Mouse (Mus musculus) embryonic facial prominence, embryonic 11.5 days (tissue): ENCODE results near the gene Gm45623. TPM values are rescaled to one million over a fixed set of nuclear protein-coding genes. Genes with fewer than 3 reads are reported as not detected.

Experiments
- ATAC-seq: fragments of 200-750 bp; cut with Nextera tagmentation; replicated peaks from 2 replicates; pipeline ENCODE4 v1.8.0; 2017; ENCODE audit warnings: low read depth; ENCODE audit not compliant: insufficient number of reproducible peaks, low FRiP score, low TSS enrichment
- DNase-seq: peaks from one replicate; pipeline ENCODE4 v3.0.0-alpha.2; 2015; ENCODE audit warnings: low spot score
- H3K27ac ChIP-seq: fragments of 300-500 bp; sonication (generic); replicated peaks from 2 replicates; pipeline ENCODE4 v1.5.1; 2014; ENCODE audit warnings: mild to moderate bottlenecking, low read depth, low read length, control low read depth
- H3K27me3 ChIP-seq: fragments of 300-500 bp; sonication (generic); 2 replicates; pipeline ENCODE4 v1.6.1; 2014; ENCODE audit warnings: mild to moderate bottlenecking, low read length, moderate library complexity, mixed read lengths; ENCODE audit not compliant: control insufficient read depth, insufficient read depth
- H3K36me3 ChIP-seq: fragments of 300-500 bp; sonication (generic); replicated peaks from 2 replicates; pipeline ENCODE4 v1.6.1; 2014; ENCODE audit warnings: low read depth, mild to moderate bottlenecking, low read length, moderate library complexity, mixed read lengths; ENCODE audit not compliant: control insufficient read depth, insufficient read depth
- H3K4me1 ChIP-seq: fragments of 300-500 bp; sonication (generic); 2 replicates; pipeline ENCODE4 v1.6.1; 2014; ENCODE audit warnings: low read length, mixed read lengths; ENCODE audit not compliant: control insufficient read depth, insufficient read depth
- H3K4me2 ChIP-seq: fragments of 300-500 bp; sonication (generic); 2 replicates; pipeline ENCODE4 v1.6.1; 2014; ENCODE audit warnings: low read depth, mild to moderate bottlenecking, control low read depth, low read length, moderate library complexity
- H3K4me3 ChIP-seq: fragments of 300-500 bp; sonication (generic); 2 replicates; pipeline ENCODE4 v1.5.1; 2014; ENCODE audit warnings: low read depth, low read length, control low read depth
- H3K9ac ChIP-seq: fragments of 300-500 bp; sonication (generic); replicated peaks from 2 replicates; pipeline ENCODE4 v1.6.1; 2014; ENCODE audit warnings: mild to moderate bottlenecking, control low read depth, low read length
- H3K9me3 ChIP-seq: fragments of 300-500 bp; sonication (generic); replicated peaks from 2 replicates; pipeline ENCODE4 v1.6.1; 2016; ENCODE audit warnings: mild to moderate bottlenecking, low read length, inconsistent platforms, mixed read lengths; ENCODE audit not compliant: control insufficient read depth
- WGBS: fragments of 180-500 bp; shearing (Covaris S2); extraction: QIAGEN DNeasy Blood & Tissue Kit; methylation state at CpG from one replicate; pipeline ENCODE4 v1.1.7; 2014; 5-methylcytosine and 5-hydroxymethylcytosine counted together
- polyA plus RNA-seq: library from polyadenylated mRNA; unstranded; fragments of >200 nt; fragmentation: Nextera tagmentation; extraction: Ambion mirVana; gene quantifications from 2 replicates; pipeline ENCODE4 v1.2.1, GENCODE M21; 2014

The Gm45623 gene
- polyA plus RNA-seq: 0.38 TPM in 1 of 2 replicates, not detected in the other

DNA sequence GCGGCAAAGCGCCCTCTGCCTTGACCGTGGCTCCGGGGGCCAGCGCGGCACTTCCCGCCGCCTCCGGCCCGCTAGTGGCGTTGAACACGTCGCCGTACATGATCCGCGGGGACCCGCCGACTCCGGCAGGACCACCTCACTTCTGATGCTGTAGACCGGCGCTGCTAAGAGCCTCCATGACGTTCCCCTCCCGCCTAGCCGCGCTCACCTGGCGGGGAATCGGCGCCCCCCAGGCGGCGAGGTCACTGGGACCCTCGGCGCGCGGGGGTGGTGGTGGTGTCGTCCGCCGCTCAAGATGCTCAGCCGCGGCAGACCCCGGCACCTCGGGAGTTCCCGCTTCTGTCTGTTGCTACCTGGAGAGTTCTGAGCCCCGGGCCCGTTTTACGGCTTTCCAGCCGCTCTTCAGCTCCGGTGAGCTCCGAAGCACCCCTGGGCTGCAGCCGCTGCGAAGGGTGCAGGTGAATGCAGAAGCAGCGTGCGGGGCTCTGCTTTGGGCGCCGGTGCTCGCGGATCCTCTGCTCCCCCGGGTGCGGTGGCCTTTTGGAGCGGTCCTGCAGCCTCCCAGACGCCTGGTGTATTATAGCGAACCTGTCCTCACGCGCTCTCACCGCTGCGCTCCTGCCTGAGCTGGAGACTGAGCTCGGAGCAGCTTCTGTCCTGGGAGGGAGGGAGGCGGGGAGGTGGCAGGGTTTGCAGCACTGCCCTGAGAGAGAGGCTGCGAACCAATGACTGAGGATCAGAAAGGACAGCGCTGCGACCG lies at the start of gene Gm45623:
Gm45623 (minus strand) TSS at position 636 of the 760 bp plus-strand sequence.
- Histone ChIP-seq H3K36me3 (no peaks in the 10 kb centered on the region), H3K4me1 (peaks cover 6% of the 10 kb centered on the region), H3K9me3 (no peaks in the 10 kb centered on the region), H3K27ac (no peak within 1 kb of the TSS), H3K4me2 (peak within 1 kb of the TSS; percentile 97), H3K4me3 (peak within 1 kb of the TSS; percentile 49), H3K9ac (peak within 1 kb of the TSS; percentile 52), H3K27me3 (peaks cover 23% of the 10 kb centered on the region)
- no peak for ATAC-seq
- WGBS: 1% methylated on average over 66 of the region's 71 CpGs
- DNase-seq: peak; percentile 33

DNA sequence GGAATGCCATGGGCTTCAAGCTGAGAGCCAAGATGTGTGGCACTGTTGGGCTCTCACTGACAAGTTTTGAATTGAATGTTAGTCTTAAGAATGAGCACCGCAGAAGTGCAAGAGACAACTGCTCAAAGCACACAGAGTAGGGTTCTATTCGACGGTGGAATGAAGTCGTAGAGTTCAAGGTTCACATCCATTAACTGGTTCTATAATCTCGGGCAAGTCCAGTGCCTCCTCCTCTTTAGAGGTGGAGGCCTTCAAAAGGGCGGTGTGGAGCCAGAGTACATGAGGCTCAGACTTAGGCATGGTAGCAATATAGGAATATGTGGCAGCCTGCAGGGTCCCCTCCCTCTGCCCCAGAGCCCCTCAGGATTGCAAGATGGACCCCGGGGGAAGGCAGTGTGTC lies 43.8 kb upstream of the Gm45623 start:
- no peaks in the 10 kb centered on the region for H3K27me3 ChIP-seq
- no peak for ATAC-seq
- no peak overlapping the region for H3K27ac ChIP-seq
- H3K9ac ChIP-seq: no peak overlapping the region
- whole genome bisulfite sequencing: 88% methylated on average over 7 of the region's 7 CpGs
- H3K4me2 ChIP-seq: no peak overlapping the region
- no peak overlapping the region for H3K4me3 ChIP-seq
- H3K9me3 ChIP-seq: no peaks in the 10 kb centered on the region
- no peaks in the 10 kb centered on the region for H3K4me1 ChIP-seq
- DNase-seq: no peak
- H3K36me3 ChIP-seq: no peaks in the 10 kb centered on the region

DNA sequence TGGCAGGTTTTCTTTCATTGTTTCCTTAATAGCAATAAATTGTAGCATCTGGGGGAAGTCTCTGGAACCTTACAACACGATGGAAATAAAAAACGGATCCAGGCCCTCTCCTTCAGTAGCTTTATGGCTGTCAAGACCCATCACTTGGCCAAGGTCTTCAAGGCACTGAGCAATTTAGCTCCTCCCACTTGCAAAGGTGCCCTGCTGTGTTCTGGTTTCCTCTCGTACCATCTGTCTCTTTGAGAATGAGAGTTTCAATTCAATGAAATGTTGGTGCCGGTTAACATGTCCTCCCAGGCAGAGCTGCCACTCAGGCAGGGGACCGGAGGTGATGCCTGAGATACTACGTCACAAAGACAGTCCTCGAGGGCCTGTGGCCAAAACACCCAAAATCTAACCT lies 41.9 kb upstream of the Gm45623 start:
- no peaks in the 10 kb centered on the region for H3K27me3 ChIP-seq
- H3K27ac ChIP-seq: no peak overlapping the region
- no peaks in the 10 kb centered on the region for H3K9me3 ChIP-seq
- H3K36me3 ChIP-seq: no peaks in the 10 kb centered on the region
- no peak overlapping the region for H3K4me3 ChIP-seq
- 71% methylated on average over 7 of the region's 7 CpGs for WGBS
- no peak overlapping the region for H3K4me2 ChIP-seq
- H3K4me1 ChIP-seq: no peaks in the 10 kb centered on the region
- no peak for DNase-seq
- H3K9ac ChIP-seq: no peak overlapping the region
- no peak for ATAC-seq

DNA sequence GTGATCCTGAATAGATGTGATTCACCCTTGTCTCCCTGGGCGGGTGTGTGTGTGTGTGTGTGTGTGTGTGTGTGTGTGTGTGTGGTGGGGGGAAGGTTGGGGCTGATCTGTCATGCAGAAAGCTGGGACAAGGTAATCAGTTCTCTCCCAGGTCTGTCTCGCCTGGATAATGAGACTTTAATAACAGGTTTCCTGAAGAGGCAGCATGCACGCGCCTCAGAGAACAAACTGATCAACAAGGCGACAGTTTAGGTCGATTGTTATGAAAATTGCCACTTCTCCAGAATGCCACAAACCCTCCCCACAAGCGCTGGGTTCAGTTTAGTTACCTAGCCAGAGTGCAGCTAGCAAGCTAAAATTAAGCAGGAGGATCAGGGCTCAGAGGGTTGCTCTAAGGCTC lies 40.8 kb upstream of the Gm45623 start:
- ATAC-seq (no peak), DNase-seq (no peak)
- no peaks in the 10 kb centered on the region for H3K4me1 ChIP-seq
- no peak overlapping the region for H3K9ac ChIP-seq
- H3K27me3 ChIP-seq: no peaks in the 10 kb centered on the region
- no peaks in the 10 kb centered on the region for H3K9me3 ChIP-seq
- H3K4me2 ChIP-seq: no peak overlapping the region
- H3K27ac ChIP-seq: no peak overlapping the region
- no peaks in the 10 kb centered on the region for H3K36me3 ChIP-seq
- 39% methylated on average over 7 of the region's 7 CpGs for WGBS
- no peak overlapping the region for H3K4me3 ChIP-seq

DNA sequence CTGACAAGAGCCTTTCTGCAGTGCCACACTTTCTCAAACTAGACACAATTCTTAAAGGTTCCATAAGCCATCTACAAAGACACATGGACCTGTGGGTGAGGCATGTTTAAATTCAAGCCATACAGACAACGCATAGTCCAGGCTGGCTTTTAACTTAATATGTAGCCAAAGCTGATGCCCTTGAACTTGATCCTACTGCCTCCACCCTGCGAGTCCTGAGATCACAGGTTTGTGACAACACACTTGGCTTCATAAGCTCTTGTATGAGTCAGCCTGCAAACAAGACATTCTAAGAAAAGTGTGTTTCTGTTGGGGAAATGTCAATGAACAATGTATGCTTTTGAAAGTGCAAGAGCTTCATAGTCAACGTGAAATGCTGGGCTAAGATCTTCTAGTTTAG lies 39.2 kb upstream of the Gm45623 start:
- no peak overlapping the region for H3K9ac ChIP-seq
- no peak overlapping the region for H3K4me3 ChIP-seq
- H3K36me3 ChIP-seq: no peaks in the 10 kb centered on the region
- no peaks in the 10 kb centered on the region for H3K9me3 ChIP-seq
- H3K4me2 ChIP-seq: no peak overlapping the region
- no peaks in the 10 kb centered on the region for H3K4me1 ChIP-seq
- 92% methylated on average over 3 of the region's 3 CpGs for WGBS
- ATAC-seq (no peak), DNase-seq (no peak)
- no peaks in the 10 kb centered on the region for H3K27me3 ChIP-seq
- no peak overlapping the region for H3K27ac ChIP-seq

DNA sequence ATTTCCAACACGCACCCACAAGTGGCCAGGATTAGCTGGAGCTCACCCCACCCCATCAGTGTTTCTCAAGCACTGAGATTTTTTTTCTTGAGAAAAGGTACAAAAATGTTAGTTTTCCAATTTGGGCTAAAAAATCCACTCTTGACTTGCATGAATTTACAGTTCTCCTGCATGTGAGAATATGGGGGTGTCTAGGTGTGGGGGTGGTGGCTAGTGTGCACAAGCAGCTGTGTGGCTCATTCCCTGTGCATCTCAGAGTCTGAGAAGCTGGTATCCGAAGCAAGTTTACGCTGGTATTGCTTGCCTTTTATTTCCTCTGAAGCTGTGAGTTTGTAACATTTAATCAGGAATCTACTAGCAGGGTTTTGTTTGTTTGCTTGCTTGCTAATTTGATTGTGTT lies 37.1 kb upstream of the Gm45623 start:
- H3K9ac ChIP-seq: no peak overlapping the region
- no peaks in the 10 kb centered on the region for H3K4me1 ChIP-seq
- H3K27me3 ChIP-seq: no peaks in the 10 kb centered on the region
- H3K4me3 ChIP-seq: no peak overlapping the region
- H3K4me2 ChIP-seq: no peak overlapping the region
- no peak overlapping the region for H3K27ac ChIP-seq
- H3K36me3 ChIP-seq: no peaks in the 10 kb centered on the region
- WGBS: 89% methylated on average over 3 of the region's 3 CpGs
- DNase-seq (no peak), ATAC-seq (no peak)
- H3K9me3 ChIP-seq: no peaks in the 10 kb centered on the region

DNA sequence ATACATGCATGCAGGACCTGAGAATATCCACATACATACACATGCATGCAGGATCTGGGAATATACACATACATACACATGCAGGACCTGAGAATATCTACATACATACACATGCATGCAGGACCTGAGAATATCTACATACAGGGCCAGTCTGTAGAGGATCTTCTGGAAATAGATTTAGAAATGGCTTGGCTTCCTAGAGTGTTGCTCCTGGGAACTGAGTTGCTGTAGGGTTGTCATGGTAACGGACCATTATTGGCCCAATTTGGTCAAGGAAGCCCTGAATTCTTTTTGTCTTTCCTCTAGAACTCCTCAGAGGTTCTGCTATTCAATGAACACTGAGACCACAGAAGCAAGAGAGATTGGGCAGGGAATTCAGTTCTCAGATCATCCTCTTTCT lies 29.0 kb upstream of the Gm45623 start:
- DNase-seq: no peak
- no peak overlapping the region for H3K4me2 ChIP-seq
- no peaks in the 10 kb centered on the region for H3K9me3 ChIP-seq
- H3K27me3 ChIP-seq: no peaks in the 10 kb centered on the region
- no peak overlapping the region for H3K4me3 ChIP-seq
- H3K27ac ChIP-seq: no peak overlapping the region
- no peaks in the 10 kb centered on the region for H3K36me3 ChIP-seq
- 77% methylated on average over 1 of the region's 1 CpGs for WGBS
- H3K4me1 ChIP-seq: no peaks in the 10 kb centered on the region
- H3K9ac ChIP-seq: no peak overlapping the region
- ATAC-seq: no peak

DNA sequence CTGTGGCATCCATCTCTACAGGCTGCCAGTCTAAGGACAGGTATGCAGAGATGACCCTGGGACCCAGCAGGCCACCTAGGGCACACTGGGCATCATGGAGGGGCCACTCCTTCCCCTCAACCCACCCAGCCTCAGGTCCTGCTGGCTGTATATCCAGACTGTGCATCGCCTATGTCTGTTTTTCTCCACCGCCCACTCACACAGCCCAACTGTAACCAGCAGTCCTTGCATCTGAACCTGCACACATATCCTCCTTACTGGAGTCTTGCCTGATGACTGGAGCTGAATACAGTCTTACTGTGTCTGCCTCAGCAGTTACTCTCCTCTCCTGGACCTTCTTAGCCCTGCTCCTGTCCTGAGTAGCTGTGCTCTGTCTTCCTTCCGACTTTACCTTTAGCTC lies 28.1 kb upstream of the Gm45623 start:
- no peak overlapping the region for H3K4me3 ChIP-seq
- H3K9ac ChIP-seq: no peak overlapping the region
- H3K27ac ChIP-seq: no peak overlapping the region
- H3K36me3 ChIP-seq: no peaks in the 10 kb centered on the region
- H3K4me1 ChIP-seq: no peaks in the 10 kb centered on the region
- no peak for ATAC-seq
- 82% methylated on average over 3 of the region's 3 CpGs for WGBS
- no peak overlapping the region for H3K4me2 ChIP-seq
- no peaks in the 10 kb centered on the region for H3K27me3 ChIP-seq
- DNase-seq: no peak
- no peaks in the 10 kb centered on the region for H3K9me3 ChIP-seq
